Mouse (Mus musculus) liver, embryonic 14.5 days (tissue): ENCODE data around the gene Auts2.

Experiments
- CTCF ChIP-seq: IDR thresholded peaks from 2 replicates; pipeline ENCODE4 v1.5.1; 2016; ENCODE audit warnings: antibody characterized with exemption, low read depth, control low read depth
- EP300 ChIP-seq: IDR thresholded peaks from 2 replicates; pipeline ENCODE4 v1.6.1; 2016; ENCODE audit warnings: antibody characterized with exemption, low read depth

GRCm38 (mm10) chr5:131710735-131711473, 832.2 kb downstream of the Auts2 start:
- TF ChIP-seq CTCF (no peak), EP300 (no peak)
